Mouse (Mus musculus): Measurements from ENCODE around the gene Spsb1.

Gene Spsb1

GRCm38 (mm10) chr4:149952201-149952600, 2.6 kb downstream of the Spsb1 start:
- no peak for DNase-seq (ENCODE audit: low read depth, low spot score)

- no peak for DNase-seq (ENCODE audit: low read depth, low spot score)
Observed at GRCm38 (mm10) chr4:149951201-149951600, 3.6 kb downstream of the Spsb1 start.

- DNase-seq (ENCODE audit: low read depth, low spot score) = no peak
Observed at GRCm38 (mm10) chr4:149949691-149950090, 5.2 kb downstream of the Spsb1 start.

- no peak for DNase-seq (ENCODE audit: low read depth, low spot score)
Observed at GRCm38 (mm10) chr4:149948119-149948518, 6.7 kb downstream of the Spsb1 start.

GRCm38 (mm10) chr4:149947396-149947795, 7.4 kb downstream of the Spsb1 start:
- no peak for DNase-seq (ENCODE audit: low read depth, low spot score)

GRCm38 (mm10) chr4:149945194-149945593, 9.6 kb downstream of the Spsb1 start:
- DNase-seq (ENCODE audit: low read depth, low spot score) = no peak

GRCm38 (mm10) chr4:149944214-149944613, 10.6 kb downstream of the Spsb1 start:
- DNase-seq (ENCODE audit: low read depth, low spot score) = no peak

- DNase-seq (ENCODE audit: low read depth, low spot score) = no peak
Observed at GRCm38 (mm10) chr4:149942831-149943741, 11.8 kb downstream of the Spsb1 start.

GRCm38 (mm10) chr4:149941067-149941755, 13.6 kb downstream of the Spsb1 start:
- peak; percentile 53 for DNase-seq (ENCODE audit: low read depth, low spot score)

GRCm38 (mm10) chr4:149938701-149939100, 16.1 kb downstream of the Spsb1 start:
- DNase-seq (ENCODE audit: low read depth, low spot score) = peak; percentile 67

- peak; percentile 86 for DNase-seq (ENCODE audit: low read depth, low spot score)
Observed at GRCm38 (mm10) chr4:149936921-149937320, 17.9 kb downstream of the Spsb1 start.

- DNase-seq (ENCODE audit: low read depth, low spot score) = no peak
Observed at GRCm38 (mm10) chr4:149935470-149935869, 19.4 kb downstream of the Spsb1 start.

- no peak for DNase-seq (ENCODE audit: low read depth, low spot score)
Observed at GRCm38 (mm10) chr4:149933519-149934245, 21.2 kb downstream of the Spsb1 start.

GRCm38 (mm10) chr4:149933025-149933424, 21.8 kb downstream of the Spsb1 start:
- no peak for DNase-seq (ENCODE audit: low read depth, low spot score)

- no peak for DNase-seq (ENCODE audit: low read depth, low spot score)
Observed at GRCm38 (mm10) chr4:149932108-149932815, 22.6 kb downstream of the Spsb1 start.

GRCm38 (mm10) chr4:149930755-149931154, 24.1 kb downstream of the Spsb1 start:
- DNase-seq (ENCODE audit: low read depth, low spot score) = no peak

- no peak for DNase-seq (ENCODE audit: low read depth, low spot score)
Observed at GRCm38 (mm10) chr4:149923014-149923413, 31.8 kb downstream of the Spsb1 start.

GRCm38 (mm10) chr4:149922121-149922718, 32.6 kb downstream of the Spsb1 start:
- DNase-seq (ENCODE audit: low read depth, low spot score) = no peak

- peak; percentile 55 for DNase-seq (ENCODE audit: low read depth, low spot score)
Observed at GRCm38 (mm10) chr4:149920886-149921285, 34.0 kb downstream of the Spsb1 start.

- DNase-seq (ENCODE audit: low read depth, low spot score) = no peak
Observed at GRCm38 (mm10) chr4:149918455-149919070, 36.3 kb downstream of the Spsb1 start.

- no peak for DNase-seq (ENCODE audit: low read depth, low spot score)
Observed at GRCm38 (mm10) chr4:149916831-149917230, 38.0 kb downstream of the Spsb1 start.
